Mouse (Mus musculus) ovary, postnatal 14 days (tissue): Measurements from ENCODE around the gene Atp4a.

ENCODE experiments used
- DNase-seq: peaks from one replicate; pipeline ENCODE4 v3.0.0; 2022; ENCODE audit warnings: low spot score

Atp4a gene

DNA sequence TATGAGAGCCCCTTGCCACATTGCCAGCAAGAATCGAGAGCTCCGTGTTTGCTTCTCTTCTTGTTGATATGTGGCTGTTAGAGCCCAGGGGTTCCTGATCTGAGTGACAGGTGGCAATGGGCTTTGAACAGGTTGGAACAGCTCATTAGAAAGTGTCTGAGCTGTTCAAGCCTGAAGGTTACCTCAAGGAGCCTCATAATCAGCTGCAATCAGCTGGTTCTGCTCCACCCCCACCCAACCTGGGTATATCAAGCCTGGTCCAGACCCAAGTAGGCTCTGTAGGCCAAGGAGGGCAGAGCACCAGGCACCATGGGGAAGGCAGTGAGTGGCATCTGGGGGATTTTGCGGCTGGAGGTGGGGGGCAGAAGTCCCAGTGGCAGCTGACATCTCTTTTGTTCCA lies at the start of gene Atp4a:
Gene Atp4a (plus strand): TSS at position 268 of the 400 bp plus-strand sequence.
- no peak for DNase-seq

DNA sequence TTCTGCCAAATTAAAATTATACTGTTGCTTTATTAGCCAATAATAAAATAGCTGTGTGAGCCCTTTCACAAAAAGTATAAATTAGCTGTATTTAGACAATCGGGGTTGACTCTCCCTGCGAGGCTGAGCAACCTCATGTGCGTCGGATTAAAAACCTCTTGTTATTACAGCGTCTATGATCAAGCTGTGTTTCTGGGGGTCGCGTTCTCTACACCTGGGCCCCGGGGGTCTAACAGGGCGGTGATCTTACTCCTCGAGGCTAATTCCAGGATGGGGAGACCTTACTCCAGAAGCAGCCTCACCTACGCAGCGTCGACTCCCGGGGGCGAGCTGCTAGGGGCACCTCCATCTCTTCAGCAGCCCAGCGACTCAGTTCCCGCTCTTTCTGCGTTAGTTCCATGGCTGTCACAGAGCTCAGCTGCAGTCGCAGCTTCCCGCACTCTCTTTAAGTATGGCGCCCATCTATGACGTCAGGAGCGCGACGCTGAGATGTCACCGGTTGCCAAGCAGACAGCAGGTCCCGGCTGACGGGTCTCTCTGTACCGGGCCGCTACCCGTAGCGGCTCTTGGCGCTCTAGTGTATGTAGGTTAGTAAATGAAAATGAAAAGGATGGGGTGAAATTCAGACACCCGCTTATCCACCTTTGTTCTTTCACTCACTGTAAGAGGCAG lies 47.3 kb upstream of the Atp4a start, which contains the start of gene Haus5:
Gene Haus5 (minus strand): TSS at position 466 of the 672 bp plus-strand sequence.
- DNase-seq, result peak; percentile 89

DNA sequence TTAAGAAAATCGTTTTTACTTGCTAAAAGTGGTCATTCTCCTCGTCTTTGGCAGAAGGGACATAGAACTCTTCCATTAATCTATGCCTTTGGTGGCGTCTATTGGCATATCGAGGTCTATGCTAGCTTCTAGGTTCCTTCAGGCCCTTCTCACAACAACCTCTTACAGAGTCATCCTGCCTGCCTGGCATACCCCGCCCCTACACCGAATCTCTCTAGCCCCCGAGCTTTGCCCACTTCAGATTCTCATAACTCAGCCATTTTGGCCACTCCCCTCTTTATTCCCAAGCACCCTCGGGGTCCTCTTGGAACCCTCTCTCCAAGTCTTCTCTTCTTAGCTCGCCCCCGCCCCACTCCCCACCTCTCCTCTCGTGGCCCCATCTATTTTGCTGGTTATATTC lies 46.7 kb upstream of the Atp4a start:
- no peak for DNase-seq

DNA sequence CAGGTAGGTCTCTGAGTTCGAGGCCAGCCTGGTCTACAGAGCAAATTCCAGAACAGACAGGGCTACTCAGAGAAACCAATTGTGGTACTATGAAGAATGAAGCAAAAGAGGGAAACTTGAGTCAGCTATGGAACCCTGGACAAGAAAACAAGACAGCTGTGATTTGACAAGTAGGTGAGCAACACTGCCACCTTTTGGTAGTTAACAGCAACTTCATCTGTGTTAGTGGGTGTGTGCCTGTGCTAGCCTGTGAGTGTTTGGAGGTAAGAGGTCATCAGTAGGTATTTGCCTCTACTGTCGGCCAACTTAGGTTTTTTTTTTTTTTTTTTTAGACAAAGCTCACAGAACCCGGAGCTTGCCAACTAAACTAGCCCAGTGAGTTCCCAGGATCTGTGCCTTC lies 42.8 kb upstream of the Atp4a start:
- DNase-seq, result no peak

DNA sequence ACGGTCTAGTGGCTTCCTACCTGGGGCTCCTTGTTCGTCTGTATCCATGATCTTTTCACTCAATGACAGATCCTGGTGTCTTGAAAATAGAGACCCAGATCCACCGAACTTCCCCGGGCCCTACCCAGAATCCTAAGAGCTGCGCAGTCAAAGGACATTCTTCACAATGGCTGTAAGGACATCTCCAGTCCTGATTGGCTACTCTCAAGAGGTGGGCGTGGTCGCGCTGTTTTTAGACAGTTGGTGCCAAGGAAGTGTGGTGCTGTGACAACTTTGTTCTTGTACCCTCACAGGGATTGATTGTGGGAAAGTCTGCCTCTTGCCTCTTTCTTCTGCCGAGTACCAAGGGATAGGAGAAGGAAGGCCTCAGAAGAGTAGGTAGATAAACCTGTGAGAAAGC lies 40.5 kb upstream of the Atp4a start, which contains the start of gene Pmis2:
Gene Pmis2 (minus strand): TSS at position 126 of the 400 bp plus-strand sequence.
- DNase-seq, result no peak

DNA sequence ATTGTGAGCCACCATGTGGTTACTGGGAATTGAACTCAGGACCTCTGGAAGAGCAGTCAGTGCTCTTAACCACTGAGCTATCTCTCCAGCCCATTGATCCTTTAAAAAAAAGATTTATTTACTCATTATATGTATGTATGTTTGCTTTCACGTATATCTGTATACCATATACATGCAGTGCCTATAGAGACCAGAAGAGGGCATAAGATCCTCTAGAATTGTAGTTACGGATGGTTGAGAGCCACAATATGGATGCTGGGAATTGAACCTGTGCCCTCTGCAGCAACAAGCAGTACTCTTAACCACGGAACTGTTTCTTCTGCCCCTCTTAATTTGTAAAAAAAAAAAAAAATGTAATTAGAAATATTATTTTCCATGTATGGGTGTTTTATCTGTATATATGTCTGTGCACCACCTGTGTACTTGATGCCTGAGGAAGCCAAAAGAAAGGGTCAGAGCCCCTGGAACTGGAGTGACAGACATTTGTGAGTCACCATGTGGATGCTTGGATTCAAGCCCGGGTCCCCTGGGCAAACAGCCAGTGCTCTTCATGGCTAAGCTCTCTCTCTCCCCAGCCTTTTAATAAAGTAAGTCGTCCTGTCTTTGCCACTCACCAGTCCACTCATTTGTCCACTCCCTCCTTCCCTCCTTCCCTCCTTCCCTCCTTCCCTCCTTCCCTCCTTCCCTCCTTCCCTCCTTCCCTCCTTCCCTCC lies 33.6 kb upstream of the Atp4a start:
- DNase-seq, result no peak

DNA sequence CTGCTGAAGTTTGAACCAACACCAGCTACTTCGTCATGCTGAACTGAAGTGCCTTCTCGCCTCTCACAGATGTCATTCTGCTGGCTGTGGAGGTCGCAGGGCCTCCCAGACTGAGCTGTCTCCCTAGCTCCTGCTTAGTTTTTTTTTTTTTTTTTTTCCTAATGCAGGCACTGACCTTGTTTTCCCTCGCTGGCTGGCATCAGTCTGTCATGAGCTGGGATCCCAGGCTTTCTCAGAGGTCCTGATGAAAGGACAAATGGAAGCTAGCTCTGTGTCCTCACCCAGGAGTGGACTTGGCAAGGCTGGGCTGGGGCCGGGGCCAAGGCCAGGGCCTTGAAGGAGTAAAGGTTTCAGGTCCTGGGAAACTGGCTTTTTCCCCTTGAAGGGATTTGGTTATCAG lies 30.1 kb upstream of the Atp4a start:
- DNase-seq, result no peak

DNA sequence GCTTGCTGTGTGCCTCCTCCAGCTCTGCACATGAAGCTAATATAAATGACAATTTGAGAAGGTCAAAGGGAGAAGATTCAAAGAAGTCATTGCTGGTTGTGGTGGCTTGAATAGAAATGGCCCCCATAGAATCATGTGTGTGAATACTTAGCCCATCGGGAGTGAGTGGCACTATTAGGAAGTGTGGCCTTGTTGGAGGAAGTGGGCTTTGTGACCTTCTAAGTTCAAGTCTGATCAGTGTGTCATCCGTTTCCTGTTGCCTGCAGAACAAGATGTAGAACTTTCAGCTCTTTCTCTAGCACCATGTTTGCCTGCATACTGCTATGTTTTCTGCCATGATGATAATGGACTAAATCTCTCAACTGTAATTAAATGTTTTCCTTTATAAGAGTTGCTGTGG lies 28.6 kb upstream of the Atp4a start:
- no peak for DNase-seq

DNA sequence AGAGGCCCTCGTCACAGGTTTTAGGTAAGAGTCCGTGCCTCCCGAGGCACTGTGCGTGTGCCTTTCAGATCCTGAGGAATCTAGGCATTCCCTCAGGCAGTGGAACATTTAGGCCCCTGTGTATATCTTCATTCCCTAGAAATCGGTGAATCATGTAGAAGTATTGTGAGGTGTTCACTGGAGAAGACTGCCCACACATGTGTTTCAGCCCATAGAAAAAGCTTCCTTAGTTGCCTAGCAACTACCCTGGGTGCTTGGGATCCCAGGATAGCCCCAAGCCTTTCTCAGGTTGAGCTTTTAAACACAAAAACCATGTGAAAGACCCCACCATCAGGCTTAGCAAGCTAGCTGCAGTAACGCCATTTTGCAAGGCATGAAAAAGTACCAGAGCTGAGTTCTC lies 23.7 kb upstream of the Atp4a start:
- no peak for DNase-seq

DNA sequence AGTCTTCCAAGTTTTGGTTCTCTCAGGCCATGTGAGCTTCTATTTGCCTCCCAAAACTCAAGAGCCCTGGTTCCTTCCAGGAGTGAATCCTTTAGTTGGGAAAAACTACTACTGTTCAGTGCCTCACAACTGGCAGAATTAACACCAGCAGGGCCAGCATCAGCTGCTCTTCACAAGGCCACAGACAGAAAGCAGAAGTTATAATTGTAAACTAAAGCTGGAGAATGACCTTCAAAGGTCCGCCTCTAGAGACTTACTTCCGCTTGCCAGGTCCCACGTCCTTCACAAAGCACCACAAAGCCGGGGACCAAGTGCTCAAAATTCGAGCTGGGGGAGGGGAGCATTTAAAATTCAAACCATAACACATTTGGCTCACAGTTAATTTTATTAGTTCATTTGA lies 13.9 kb upstream of the Atp4a start:
- no peak for DNase-seq

DNA sequence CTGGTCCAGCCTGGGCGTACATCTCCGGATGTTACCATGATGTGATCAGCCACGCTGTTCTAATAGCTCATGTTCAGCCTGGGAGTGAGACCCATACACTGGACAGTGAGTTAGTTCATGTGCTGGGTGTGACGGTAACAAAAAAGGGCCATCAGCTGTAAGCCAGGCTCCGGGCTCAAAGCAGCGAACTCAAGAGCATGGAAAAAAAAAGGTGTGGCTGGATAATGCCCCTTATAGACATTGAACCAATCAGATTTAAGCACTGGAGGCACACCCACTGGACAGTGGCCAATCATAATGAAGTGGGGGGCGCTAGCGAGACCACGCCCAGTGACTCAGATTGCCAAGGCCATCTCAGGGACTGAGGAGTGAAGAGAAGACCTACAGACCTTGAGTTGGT lies 13.4 kb upstream of the Atp4a start, which contains the start of gene 2200002J24Rik:
Gene 2200002J24Rik (plus strand): TSS at position 338 of the 400 bp plus-strand sequence.
- DNase-seq, result peak; percentile 24

DNA sequence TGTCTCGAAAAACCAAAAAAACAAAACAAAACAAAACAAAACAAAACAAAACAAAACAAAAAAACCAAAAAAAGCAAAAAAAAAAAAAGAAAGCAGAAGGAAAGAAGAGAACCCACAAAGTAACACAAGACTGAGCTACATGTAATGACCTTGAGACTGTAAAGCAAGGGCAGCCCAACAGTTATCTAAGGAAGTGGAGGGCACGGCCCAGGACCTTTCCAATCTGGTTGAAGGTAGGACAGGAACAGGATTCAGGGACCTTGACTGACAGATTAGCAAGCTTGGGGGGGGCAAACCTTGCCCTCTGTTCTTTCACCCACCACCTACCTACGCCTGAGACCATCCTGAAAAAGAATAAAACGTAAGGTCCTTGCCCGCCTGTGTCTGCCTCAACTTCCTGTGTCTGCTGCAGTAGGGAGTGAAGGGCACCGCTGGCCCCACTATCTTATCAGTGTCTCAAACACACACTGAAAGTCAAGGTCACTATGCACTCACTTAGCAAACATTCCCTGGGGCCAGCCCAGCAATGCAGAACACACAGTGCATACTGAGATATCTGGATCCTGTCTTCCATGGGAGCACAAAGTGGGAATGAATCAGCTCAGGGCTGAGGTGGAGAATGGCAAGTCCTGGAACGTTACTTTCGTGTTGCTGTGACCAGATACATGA lies 5.7 kb upstream of the Atp4a start:
- DNase-seq, result no peak

DNA sequence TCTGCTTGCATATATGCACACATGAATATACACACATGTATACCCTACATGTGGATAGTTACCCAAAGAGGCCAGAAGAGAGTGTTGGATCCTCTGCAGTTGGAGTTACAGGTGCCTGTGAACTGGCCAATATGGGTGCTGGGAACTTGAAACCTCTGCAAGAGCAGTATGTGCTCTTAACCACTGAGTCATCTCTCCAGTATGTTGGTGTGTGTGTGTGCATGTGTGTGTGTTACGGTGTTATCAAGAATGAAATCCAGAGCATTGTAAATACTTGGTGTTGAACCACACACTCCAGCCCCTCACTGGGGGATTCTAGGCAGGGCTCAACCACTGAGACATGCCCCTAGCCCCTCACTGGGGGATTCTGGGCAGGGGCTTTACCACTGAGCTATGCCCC lies 4.6 kb upstream of the Atp4a start:
- DNase-seq, result no peak

DNA sequence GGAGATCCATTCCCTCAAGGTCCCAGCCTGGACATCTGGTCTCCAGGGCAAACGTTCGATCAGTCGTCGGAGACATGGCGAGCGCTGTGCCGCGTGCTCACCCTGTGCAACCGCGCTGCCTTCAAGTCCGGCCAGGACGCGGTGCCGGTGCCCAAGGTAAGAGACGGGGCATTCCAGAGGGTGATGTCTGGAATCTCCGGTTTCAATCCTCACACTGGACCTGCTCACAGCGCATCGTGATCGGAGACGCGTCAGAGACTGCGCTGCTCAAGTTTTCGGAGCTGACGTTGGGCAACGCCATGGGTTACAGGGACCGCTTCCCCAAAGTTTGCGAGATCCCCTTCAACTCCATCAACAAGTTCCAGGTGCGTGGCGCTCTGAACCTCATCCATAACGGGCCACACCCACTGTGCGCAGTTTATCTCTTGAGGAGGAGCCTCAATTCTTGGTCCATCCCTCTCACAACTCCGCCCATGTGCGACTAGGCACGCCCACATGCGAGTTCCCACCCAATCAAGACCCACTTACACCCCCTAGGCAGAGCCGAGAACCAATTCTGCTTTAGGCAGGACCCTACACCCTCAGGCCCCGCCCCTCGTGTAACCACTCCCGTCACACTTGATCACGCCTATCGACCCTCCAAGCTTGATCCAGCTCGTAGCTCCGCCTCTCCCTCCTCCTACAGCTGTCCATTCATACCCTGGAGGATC lies 5.2 kb downstream of the Atp4a start:
- peak; percentile 44 for DNase-seq

DNA sequence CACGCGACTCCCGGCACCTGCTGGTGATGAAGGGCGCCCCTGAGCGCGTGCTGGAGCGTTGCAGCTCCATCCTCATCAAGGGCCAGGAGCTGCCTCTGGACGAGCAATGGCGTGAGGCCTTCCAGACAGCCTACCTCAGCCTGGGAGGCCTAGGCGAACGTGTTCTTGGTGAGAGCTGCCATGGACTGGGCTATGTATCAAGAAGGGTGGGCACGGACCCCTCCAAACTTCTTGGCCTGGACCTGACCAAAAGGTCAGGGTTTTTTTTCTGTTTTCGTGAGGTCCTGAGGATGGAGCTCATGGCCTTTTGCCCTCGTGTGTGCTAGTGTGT lies 5.7 kb downstream of the Atp4a start:
- DNase-seq, result no peak

DNA sequence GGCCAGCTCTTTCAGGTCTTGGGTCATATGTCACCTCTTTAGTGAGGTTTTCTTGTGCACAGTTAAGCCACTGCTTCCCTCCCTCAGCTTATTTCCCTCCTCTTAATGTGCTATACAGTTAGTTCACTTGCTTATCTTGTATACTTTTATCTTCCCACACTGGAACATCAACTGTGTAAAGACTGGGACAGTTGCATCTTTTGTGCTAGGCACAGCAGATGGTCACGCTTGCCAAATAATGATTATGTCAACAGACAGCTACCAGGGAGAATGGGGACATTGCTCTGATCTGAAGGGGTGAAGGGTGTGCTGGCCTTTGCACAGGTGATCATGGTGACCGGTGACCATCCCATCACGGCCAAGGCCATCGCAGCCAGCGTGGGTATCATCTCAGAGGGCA lies 7.7 kb downstream of the Atp4a start:
- no peak for DNase-seq

DNA sequence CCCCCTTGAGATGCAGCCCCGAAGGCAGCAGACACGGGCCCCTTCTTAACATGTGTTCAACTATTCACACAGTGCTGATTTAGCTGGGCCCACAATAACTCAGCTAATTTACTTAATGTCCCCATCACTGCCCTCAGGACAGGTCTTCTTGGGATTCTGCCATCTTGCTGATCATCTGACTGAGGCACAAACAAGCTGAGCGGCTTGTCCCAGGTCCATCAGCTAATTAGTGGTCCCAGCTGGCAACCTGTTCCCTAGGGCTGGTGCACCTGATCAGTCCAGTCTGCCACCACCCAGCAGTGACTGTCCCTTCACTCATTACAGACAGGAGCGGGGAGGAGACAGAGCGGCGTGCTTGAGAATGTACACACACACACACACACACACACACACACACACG lies 9.3 kb downstream of the Atp4a start:
- DNase-seq, result no peak

DNA sequence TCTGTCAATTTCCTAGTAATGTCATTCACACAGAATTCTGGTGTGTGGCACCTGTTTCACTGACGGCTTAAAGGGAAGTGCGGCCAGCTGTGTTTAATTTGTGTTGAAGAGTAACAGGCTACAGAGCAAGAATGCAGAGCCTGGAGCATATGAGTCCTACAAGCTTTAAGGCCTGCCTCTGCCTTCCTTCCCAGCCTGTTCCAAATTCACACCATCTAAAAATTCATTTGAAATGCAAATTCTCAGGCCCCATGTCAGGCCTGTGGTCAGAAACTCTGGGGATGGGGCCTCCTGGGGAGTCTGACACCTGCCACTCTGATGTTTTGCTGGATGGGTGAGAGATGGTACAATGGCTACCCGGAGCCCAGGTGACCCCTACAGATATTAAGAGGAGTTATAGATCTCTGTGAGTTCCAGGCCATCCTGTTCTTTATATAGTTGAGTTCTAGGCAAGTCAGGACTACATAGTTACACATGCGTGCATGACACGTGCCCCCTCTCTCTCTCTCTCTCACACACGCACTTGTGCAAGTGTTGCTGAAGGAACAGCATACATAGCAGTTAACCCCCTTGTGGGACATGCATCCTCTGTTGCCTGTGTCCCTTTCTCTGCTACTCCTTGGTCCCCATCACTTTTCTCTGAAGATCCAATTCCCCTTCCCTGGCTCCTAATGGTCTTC lies 11.4 kb downstream of the Atp4a start:
- DNase-seq, result no peak

DNA sequence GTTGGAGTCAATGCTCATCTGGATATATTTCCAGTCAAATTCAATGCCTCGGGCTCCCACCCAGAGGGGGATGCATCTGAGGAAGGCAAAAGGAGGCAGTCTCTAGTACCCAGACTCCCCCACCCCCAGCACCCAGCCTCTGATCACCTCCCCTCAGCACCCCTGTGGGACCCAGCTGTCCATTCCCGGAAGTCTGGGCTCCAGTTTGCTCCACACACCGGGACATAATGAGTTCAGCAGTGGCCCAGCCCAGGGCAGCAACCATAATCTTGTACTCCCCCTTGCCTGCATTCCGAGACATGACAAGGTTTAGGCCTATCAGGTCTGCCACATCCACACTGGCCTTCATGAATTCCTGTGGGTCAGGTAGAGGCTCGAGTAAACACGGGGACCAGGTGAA lies 16.2 kb downstream of the Atp4a start:
- no peak for DNase-seq

DNA sequence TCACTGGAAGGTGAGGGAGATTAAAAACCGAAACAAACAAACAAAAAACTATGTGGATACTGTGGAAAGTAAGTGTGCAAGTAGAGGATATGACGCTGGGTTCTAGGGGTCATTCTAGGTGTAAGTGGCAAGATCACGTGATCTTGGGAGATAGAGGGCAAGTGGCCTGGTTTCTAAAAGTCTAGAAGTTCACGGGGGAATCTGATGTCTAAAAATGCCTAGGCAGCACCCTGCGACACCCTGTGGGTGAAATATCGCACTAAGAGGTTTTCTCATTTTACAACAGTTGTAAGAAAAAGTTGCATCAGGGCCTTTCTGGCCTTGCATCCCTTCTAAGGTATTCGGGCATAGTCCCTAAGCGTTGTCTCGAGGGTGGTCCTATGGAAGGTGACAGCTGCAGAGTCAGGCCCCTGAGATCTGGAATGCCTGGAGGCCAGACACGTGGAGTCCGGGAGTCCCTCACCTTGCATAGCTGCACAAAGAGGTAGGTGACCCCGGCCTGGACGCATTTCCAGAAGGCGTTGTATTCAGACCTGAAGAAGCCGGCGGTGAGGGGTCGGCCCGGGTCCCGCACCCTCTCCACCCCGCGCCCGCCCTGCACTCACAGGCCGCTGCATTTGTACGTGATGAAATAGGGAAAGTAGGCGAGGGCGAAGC lies 16.9 kb downstream of the Atp4a start:
- DNase-seq, result no peak

DNA sequence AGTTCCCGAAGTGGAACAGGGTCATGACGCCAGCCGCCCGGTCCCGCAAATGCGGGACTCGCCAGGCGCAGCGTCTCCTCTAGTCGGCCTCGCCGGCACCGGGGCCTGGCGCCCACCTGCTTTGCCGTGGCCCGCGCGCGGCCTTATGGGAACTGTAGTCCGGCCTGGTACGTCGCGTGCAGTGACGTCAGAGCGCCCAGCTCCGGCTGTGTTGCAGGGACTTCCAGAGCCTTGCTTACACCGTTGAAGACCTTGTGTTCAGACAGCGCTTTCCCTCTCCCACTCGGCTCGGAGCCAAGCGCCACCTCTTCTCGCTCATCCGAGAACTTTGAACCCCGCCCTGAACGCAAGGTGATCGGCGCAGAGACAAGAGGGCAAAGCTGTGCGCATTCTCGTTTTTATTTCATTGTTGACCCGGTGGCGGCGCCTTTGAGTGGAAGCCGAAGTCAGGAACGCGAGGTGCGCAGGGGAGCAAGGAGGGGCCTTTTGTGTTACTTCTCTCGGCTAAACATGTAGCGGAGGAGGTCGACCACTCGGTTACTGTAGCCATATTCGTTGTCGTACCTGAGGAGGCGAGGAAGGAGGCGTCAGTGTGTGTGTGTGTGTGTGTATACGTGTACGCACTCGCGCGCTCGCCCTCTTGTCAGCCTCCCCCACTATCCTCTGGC lies 17.5 kb downstream of the Atp4a start, which contains the start of gene Tmem147:
Gene Tmem147 (minus strand): TSS at position 145 of the 668 bp plus-strand sequence.
- peak; percentile 92 for DNase-seq
